Mouse (Mus musculus): ENCODE results near the gene Gm10401. TPM values are rescaled to one million over a fixed set of nuclear protein-coding genes. Genes with fewer than 3 reads are reported as not detected.
A peak's percentile ranks its signal among the peaks of the same experiment; 100 is the strongest.
"Not testable (repeated sequence)": the region's sequence is repeated elsewhere in the genome, so short reads cannot be mapped to it uniquely, and the experiment has no call there.

Gm10401 gene
- total RNA-seq, 1 experiment from 2014 or later = 1.2 TPM

GRCm38 (mm10) chr5:115124690-115125089 lies 26.6 kb upstream of the Gm10401 start:
- ATAC-seq (replicated peaks; ENCODE audit: low read depth, poor library complexity, severe bottlenecking) = no peak

GRCm38 (mm10) chr5:115120978-115121377 lies 22.9 kb upstream of the Gm10401 start:
- no peak for ATAC-seq (replicated peaks; ENCODE audit: low read depth, poor library complexity, severe bottlenecking)

- ATAC-seq (replicated peaks; ENCODE audit: low read depth, poor library complexity, severe bottlenecking) = peak; percentile 86
These were observed 21.0 kb upstream of the Gm10401 start, which contains the start of gene Acads for GRCm38 (mm10) chr5:115118961-115119570. Gene Acads (minus strand): TSS chr5:115119346.

GRCm38 (mm10) chr5:115117467-115117866 lies 19.4 kb upstream of the Gm10401 start:
- no peak for ATAC-seq (replicated peaks; ENCODE audit: low read depth, poor library complexity, severe bottlenecking)

- ATAC-seq (replicated peaks; ENCODE audit: low read depth, poor library complexity, severe bottlenecking) = no peak
These were observed 18.3 kb upstream of the Gm10401 start for GRCm38 (mm10) chr5:115116426-115116825.

- ATAC-seq (replicated peaks; ENCODE audit: low read depth, poor library complexity, severe bottlenecking) = no peak
These were observed 16.4 kb upstream of the Gm10401 start for GRCm38 (mm10) chr5:115114501-115114900.

- ATAC-seq (replicated peaks; ENCODE audit: low read depth, poor library complexity, severe bottlenecking) = no peak
These were observed 15.1 kb upstream of the Gm10401 start for GRCm38 (mm10) chr5:115113244-115113643.

GRCm38 (mm10) chr5:115111156-115111555 lies 13.1 kb upstream of the Gm10401 start:
- ATAC-seq (replicated peaks; ENCODE audit: low read depth, poor library complexity, severe bottlenecking) = no peak

- ATAC-seq (replicated peaks; ENCODE audit: low read depth, poor library complexity, severe bottlenecking) = not testable (repeated sequence)
These were observed 5.2 kb upstream of the Gm10401 start for GRCm38 (mm10) chr5:115103253-115103652.

GRCm38 (mm10) chr5:115102231-115102630 lies 4.1 kb upstream of the Gm10401 start:
- no peak for ATAC-seq (replicated peaks; ENCODE audit: low read depth, poor library complexity, severe bottlenecking)

- no peak for ATAC-seq (replicated peaks; ENCODE audit: low read depth, poor library complexity, severe bottlenecking)
These were observed 2.4 kb upstream of the Gm10401 start for GRCm38 (mm10) chr5:115100473-115100872.

GRCm38 (mm10) chr5:115099991-115100390 lies 1.9 kb upstream of the Gm10401 start:
- ATAC-seq (replicated peaks; ENCODE audit: low read depth, poor library complexity, severe bottlenecking) = no peak

- no peak for ATAC-seq (replicated peaks; ENCODE audit: low read depth, poor library complexity, severe bottlenecking)
These were observed 1.4 kb upstream of the Gm10401 start for GRCm38 (mm10) chr5:115099530-115099929.

GRCm38 (mm10) chr5:115091776-115092175 lies 6.3 kb downstream of the Gm10401 start:
- no peak for ATAC-seq (replicated peaks; ENCODE audit: low read depth, poor library complexity, severe bottlenecking)

GRCm38 (mm10) chr5:115091015-115091414 lies 7.1 kb downstream of the Gm10401 start:
- ATAC-seq (replicated peaks; ENCODE audit: low read depth, poor library complexity, severe bottlenecking) = no peak

- ATAC-seq (replicated peaks; ENCODE audit: low read depth, poor library complexity, severe bottlenecking) = no peak
These were observed 8.4 kb downstream of the Gm10401 start for GRCm38 (mm10) chr5:115089592-115090268.

GRCm38 (mm10) chr5:115085675-115086074 lies 12.4 kb downstream of the Gm10401 start:
- no peak for ATAC-seq (replicated peaks; ENCODE audit: low read depth, poor library complexity, severe bottlenecking)

- no peak for ATAC-seq (replicated peaks; ENCODE audit: low read depth, poor library complexity, severe bottlenecking)
These were observed 14.6 kb downstream of the Gm10401 start for GRCm38 (mm10) chr5:115083492-115083891.

- no peak for ATAC-seq (replicated peaks; ENCODE audit: low read depth, poor library complexity, severe bottlenecking)
These were observed 16.5 kb downstream of the Gm10401 start for GRCm38 (mm10) chr5:115081636-115082035.

- peak; percentile 71 for ATAC-seq (replicated peaks; ENCODE audit: low read depth, poor library complexity, severe bottlenecking)
These were observed 21.8 kb downstream of the Gm10401 start for GRCm38 (mm10) chr5:115076144-115076901.

GRCm38 (mm10) chr5:115074749-115075148 lies 23.3 kb downstream of the Gm10401 start:
- ATAC-seq (replicated peaks; ENCODE audit: low read depth, poor library complexity, severe bottlenecking) = no peak
